Mouse (Mus musculus) ES-E14 (cell line): Measurements from ENCODE around the gene Klk6.

Experiments
- CHD2 ChIP-seq: IDR thresholded peaks from 2 replicates; pipeline ENCODE4 v1.6.1; 2014; ENCODE audit warnings: mild to moderate bottlenecking, low read depth, low read length, inconsistent platforms
- HCFC1 ChIP-seq: IDR thresholded peaks from 2 replicates; pipeline ENCODE4 v1.6.1; 2012; ENCODE audit warnings: low read length, inconsistent platforms, borderline replicate concordance; ENCODE audit not compliant: insufficient read depth
- MAFK ChIP-seq: IDR thresholded peaks from 2 replicates; pipeline ENCODE4 v1.6.1; 2014; ENCODE audit warnings: mild to moderate bottlenecking, low read depth, low read length, inconsistent platforms; ENCODE audit not compliant: insufficient read depth
- ZNF384 ChIP-seq: IDR thresholded peaks from 2 replicates; pipeline ENCODE4 v1.6.1; 2012; ENCODE audit warnings: low read depth, low read length, inconsistent platforms

DNA sequence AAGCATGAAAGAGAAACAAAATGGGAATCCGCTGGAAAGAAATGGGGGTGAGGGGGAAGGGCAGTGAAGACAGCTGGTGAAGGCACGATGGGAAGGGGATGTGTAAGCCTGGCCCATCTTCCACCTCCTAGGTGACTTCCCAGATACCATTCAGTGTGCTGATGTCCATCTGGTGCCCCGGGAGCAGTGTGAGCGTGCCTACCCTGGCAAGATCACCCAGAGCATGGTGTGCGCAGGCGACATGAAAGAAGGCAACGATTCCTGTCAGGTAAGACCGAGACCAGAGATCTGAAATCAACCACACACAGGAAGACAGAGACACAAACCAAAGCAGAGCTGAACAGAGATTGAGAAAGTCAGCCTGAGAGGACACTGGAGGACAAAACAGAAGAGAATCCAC is 4.7 kb downstream of the Klk6 start:
- no peak for TF ChIP-seq MAFK
- no peak for TF ChIP-seq ZNF384
- no peak for TF ChIP-seq HCFC1
- TF ChIP-seq CHD2 = no peak
